Mouse (Mus musculus): ENCODE measurements around the gene Mapkapk3. TPM values are rescaled to one million over a fixed set of nuclear protein-coding genes. Genes with fewer than 3 reads are reported as not detected.
"Not testable (repeated sequence)": the region's sequence is repeated elsewhere in the genome, so short reads cannot be mapped to it uniquely, and the experiment has no call there.

Gene Mapkapk3
- polyA plus RNA-seq, 1 experiment from 2014 or later: 13.2 TPM

- Histone ChIP-seq H3K9ac (no peak overlapping the region), H3K4me3 (no peak overlapping the region), H3K27me3 (replicated peaks) (no peaks in the 10 kb centered on the region), H3K27ac (no peak overlapping the region), H3K4me2 (no peak overlapping the region), H3K36me3 (0 out of 2 replicates have a peak, but pooled peaks cover 3% of the 10 kb centered on the region), H3K4me1 (peaks cover 12% of the 10 kb centered on the region; the same call in 1 of the 2 replicates), H3K9me3 (replicated peaks) (no peaks in the 10 kb centered on the region)
- 0 out of 2 replicates have a peak, but pooled peaks have one; percentile 22 for ATAC-seq
- 36% methylated on average over 6 of the region's 6 CpGs for WGBS (ENCODE audit: insufficient replicate concordance)
Measured at GRCm38 (mm10) chr9:107323558-107323957, 33.9 kb upstream of the Mapkapk3 start.

- Histone ChIP-seq H3K27ac (no peak overlapping the region), H3K4me3 (no peak overlapping the region), H3K4me1 (peaks cover 12% of the 10 kb centered on the region; the same call in 1 of the 2 replicates), H3K4me2 (no peak overlapping the region), H3K9me3 (replicated peaks) (no peaks in the 10 kb centered on the region), H3K27me3 (replicated peaks) (no peaks in the 10 kb centered on the region), H3K9ac (no peak overlapping the region), H3K36me3 (no peaks in the 10 kb centered on the region)
- WGBS (ENCODE audit: insufficient replicate concordance): 85% methylated on average over 8 of the region's 8 CpGs
- ATAC-seq: no peak
Measured at GRCm38 (mm10) chr9:107322461-107323050, 32.9 kb upstream of the Mapkapk3 start.

GRCm38 (mm10) chr9:107315791-107316190, 26.1 kb upstream of the Mapkapk3 start:
- H3K4me2 ChIP-seq: no peak overlapping the region
- ATAC-seq: no peak
- WGBS (ENCODE audit: insufficient replicate concordance): 50% methylated on average over 2 of the region's 2 CpGs
- no peaks in the 10 kb centered on the region for H3K9me3 ChIP-seq (replicated peaks)
- H3K27me3 ChIP-seq (replicated peaks): no peaks in the 10 kb centered on the region
- H3K4me3 ChIP-seq: no peak overlapping the region
- H3K27ac ChIP-seq: no peak overlapping the region
- H3K4me1 ChIP-seq: peaks cover 38% of the 10 kb centered on the region
- H3K36me3 ChIP-seq: no peaks in the 10 kb centered on the region
- no peak overlapping the region for H3K9ac ChIP-seq

GRCm38 (mm10) chr9:107313926-107314325, 24.2 kb upstream of the Mapkapk3 start:
- H3K9me3 ChIP-seq (replicated peaks): no peaks in the 10 kb centered on the region
- H3K27ac ChIP-seq: no peak overlapping the region
- ATAC-seq: no peak
- H3K9ac ChIP-seq: no peak overlapping the region
- 47% methylated on average over 3 of the region's 3 CpGs for WGBS (ENCODE audit: insufficient replicate concordance)
- H3K27me3 ChIP-seq (replicated peaks): no peaks in the 10 kb centered on the region
- H3K36me3 ChIP-seq: no peaks in the 10 kb centered on the region
- H3K4me3 ChIP-seq: no peak overlapping the region
- H3K4me1 ChIP-seq: peaks cover 38% of the 10 kb centered on the region
- 0 out of 2 replicates have a peak overlapping the region, but pooled peaks have one; percentile 2 for H3K4me2 ChIP-seq

GRCm38 (mm10) chr9:107312811-107313584, 23.3 kb upstream of the Mapkapk3 start:
- peak; percentile 88 for ATAC-seq
- Histone ChIP-seq H3K27me3 (replicated peaks) (no peaks in the 10 kb centered on the region), H3K27ac (peak overlapping the region; percentile 79), H3K4me3 (peak overlapping the region; percentile 16), H3K4me1 (peaks cover 46% of the 10 kb centered on the region), H3K36me3 (no peaks in the 10 kb centered on the region), H3K4me2 (peak overlapping the region; percentile 61), H3K9ac (0 out of 2 replicates have a peak overlapping the region, but pooled peaks have one; percentile 32), H3K9me3 (replicated peaks) (no peaks in the 10 kb centered on the region)
- 22% methylated on average over 10 of the region's 10 CpGs for WGBS (ENCODE audit: insufficient replicate concordance)

GRCm38 (mm10) chr9:107309600-107309999, 19.9 kb upstream of the Mapkapk3 start:
- Histone ChIP-seq H3K9ac (no peak overlapping the region), H3K27me3 (replicated peaks) (no peaks in the 10 kb centered on the region), H3K27ac (no peak overlapping the region), H3K4me2 (no peak overlapping the region), H3K4me3 (no peak overlapping the region), H3K9me3 (replicated peaks) (no peaks in the 10 kb centered on the region), H3K4me1 (peaks cover 76% of the 10 kb centered on the region), H3K36me3 (no peaks in the 10 kb centered on the region)
- ATAC-seq: no peak
- WGBS (ENCODE audit: insufficient replicate concordance): 74% methylated on average over 5 of the region's 5 CpGs

GRCm38 (mm10) chr9:107309171-107309570, 19.5 kb upstream of the Mapkapk3 start:
- WGBS (ENCODE audit: insufficient replicate concordance): 82% methylated on average over 9 of the region's 9 CpGs
- H3K9me3 ChIP-seq (replicated peaks): no peaks in the 10 kb centered on the region

GRCm38 (mm10) chr9:107308346-107309000, 18.8 kb upstream of the Mapkapk3 start:
- peak overlapping the region; percentile 58; the same call in 1 of the 2 replicates for H3K4me2 ChIP-seq
- ATAC-seq: no peak
- 83% methylated on average over 9 of the region's 9 CpGs for WGBS (ENCODE audit: insufficient replicate concordance)

More at GRCm38 (mm10) chr9:107309171-107309570, 19.5 kb upstream of the Mapkapk3 start:
- Histone ChIP-seq H3K27ac (no peak overlapping the region), H3K4me3 (no peak overlapping the region), H3K9ac (no peak overlapping the region), H3K4me2 (no peak overlapping the region), H3K27me3 (replicated peaks) (no peaks in the 10 kb centered on the region), H3K4me1 (peaks cover 78% of the 10 kb centered on the region), H3K36me3 (no peaks in the 10 kb centered on the region)
- ATAC-seq: no peak

GRCm38 (mm10) chr9:107307886-107308285, 18.2 kb upstream of the Mapkapk3 start:
- H3K9ac ChIP-seq: peak overlapping the region; percentile 55
- ATAC-seq: no peak
- H3K27me3 ChIP-seq (replicated peaks): no peaks in the 10 kb centered on the region
- no peaks in the 10 kb centered on the region for H3K9me3 ChIP-seq (replicated peaks)
- peak overlapping the region; percentile 79 for H3K27ac ChIP-seq
- H3K4me1 ChIP-seq: peaks cover 78% of the 10 kb centered on the region
- H3K4me3 ChIP-seq: 0 out of 2 replicates have a peak overlapping the region, but pooled peaks have one; percentile 6
- peaks cover 8% of the 10 kb centered on the region; the same call in 1 of the 2 replicates for H3K36me3 ChIP-seq
- 52% methylated on average over 12 of the region's 12 CpGs for WGBS (ENCODE audit: insufficient replicate concordance)
- peak overlapping the region; percentile 58 for H3K4me2 ChIP-seq

More at GRCm38 (mm10) chr9:107308346-107309000, 18.8 kb upstream of the Mapkapk3 start:
- no peaks in the 10 kb centered on the region for H3K27me3 ChIP-seq (replicated peaks)
- H3K4me1 ChIP-seq: peaks cover 78% of the 10 kb centered on the region
- peak overlapping the region; percentile 79; the same call in 1 of the 2 replicates for H3K27ac ChIP-seq
- peaks cover 3% of the 10 kb centered on the region; the same call in 1 of the 2 replicates for H3K36me3 ChIP-seq
- H3K4me3 ChIP-seq: no peak overlapping the region
- no peaks in the 10 kb centered on the region for H3K9me3 ChIP-seq (replicated peaks)
- H3K9ac ChIP-seq: peak overlapping the region; percentile 55; the same call in 1 of the 2 replicates

GRCm38 (mm10) chr9:107307099-107307872, 17.6 kb upstream of the Mapkapk3 start:
- Histone ChIP-seq H3K27me3 (replicated peaks) (no peaks in the 10 kb centered on the region), H3K9me3 (replicated peaks) (no peaks in the 10 kb centered on the region), H3K9ac (peak overlapping the region; percentile 55), H3K27ac (peak overlapping the region; percentile 79), H3K36me3 (peaks cover 14% of the 10 kb centered on the region), H3K4me1 (peaks cover 78% of the 10 kb centered on the region), H3K4me3 (0 out of 2 replicates have a peak overlapping the region, but pooled peaks have one; percentile 6), H3K4me2 (peak overlapping the region; percentile 58)
- ATAC-seq: peak; percentile 89
- 35% methylated on average over 11 of the region's 11 CpGs for WGBS (ENCODE audit: insufficient replicate concordance)

GRCm38 (mm10) chr9:107306673-107307072, 17.0 kb upstream of the Mapkapk3 start:
- H3K4me2 ChIP-seq; H3K4me3 ChIP-seq; ATAC-seq; H3K9me3 ChIP-seq (replicated peaks); H3K27me3 ChIP-seq (replicated peaks): not testable (repeated sequence)
- peaks cover 78% of the 10 kb centered on the region for H3K4me1 ChIP-seq
- WGBS (ENCODE audit: insufficient replicate concordance): 92% methylated on average over 1 of the region's 1 CpGs
- H3K9ac ChIP-seq: peak overlapping the region; percentile 55; the same call in 1 of the 2 replicates
- H3K27ac ChIP-seq: peak overlapping the region; percentile 79
- H3K36me3 ChIP-seq: peaks cover 20% of the 10 kb centered on the region

Data from liver, embryonic 12.5 days (tissue).